Mouse (Mus musculus) adrenal gland, adult 18-20 months (tissue): Measurements from ENCODE around the gene Tmem94. TPM values are rescaled to one million over a fixed set of nuclear protein-coding genes. Genes with fewer than 3 reads are reported as not detected.

Experiments used
- DNase-seq, 2 experiments: peaks; one replicate each; pipeline ENCODE4 v3.0.0; 2021 to 2022; ENCODE audit warnings: low spot score in 2 of 2
- total RNA-seq, 2 experiments: library from RNA; stranded (reverse); gene quantifications; 1 replicate in 1 of 2; 2 replicates in 1 of 2; pipeline ENCODE4 v1.2.3; 2021

Gene Tmem94
- total RNA-seq, 2 experiments from 2014 or later: 57.3 to 70.3 TPM

GRCm38 (mm10) chr11:115765607-115766141 lies 441 bp downstream of the Tmem94 start:
- DNase-seq: peak in 1 of 2 experiments; percentile 57

GRCm38 (mm10) chr11:115766356-115766943 lies 1.2 kb downstream of the Tmem94 start:
- DNase-seq: no peak

GRCm38 (mm10) chr11:115766981-115767380 lies 1.7 kb downstream of the Tmem94 start:
- no peak for DNase-seq

GRCm38 (mm10) chr11:115768896-115769295 lies 3.7 kb downstream of the Tmem94 start:
- no peak for DNase-seq

GRCm38 (mm10) chr11:115774653-115775052 lies 9.4 kb downstream of the Tmem94 start:
- DNase-seq: no peak

GRCm38 (mm10) chr11:115775821-115776665 lies 10.8 kb downstream of the Tmem94 start:
- peak in 1 of 2 experiments; percentile 68 for DNase-seq

- DNase-seq: no peak
Measured at GRCm38 (mm10) chr11:115776954-115777353, 11.7 kb downstream of the Tmem94 start.

- no peak for DNase-seq
Measured at GRCm38 (mm10) chr11:115777487-115778335, 12.5 kb downstream of the Tmem94 start.

- peak; percentile 65 to 72 for DNase-seq
Measured at GRCm38 (mm10) chr11:115779038-115779571, 13.9 kb downstream of the Tmem94 start.

- DNase-seq: no peak
Measured at GRCm38 (mm10) chr11:115780141-115781070, 15.2 kb downstream of the Tmem94 start.

- no peak for DNase-seq
Measured at GRCm38 (mm10) chr11:115786473-115786872, 21.2 kb downstream of the Tmem94 start.

- DNase-seq: no peak
Measured at GRCm38 (mm10) chr11:115789787-115790186, 24.6 kb downstream of the Tmem94 start.

- DNase-seq: no peak
Measured at GRCm38 (mm10) chr11:115791919-115792318, 26.7 kb downstream of the Tmem94 start.

GRCm38 (mm10) chr11:115792353-115792752 lies 27.1 kb downstream of the Tmem94 start:
- peak in 1 of 2 experiments; percentile 46 for DNase-seq

GRCm38 (mm10) chr11:115796898-115797297 lies 31.7 kb downstream of the Tmem94 start:
- no peak for DNase-seq

GRCm38 (mm10) chr11:115797665-115798064 lies 32.4 kb downstream of the Tmem94 start:
- no peak for DNase-seq

- DNase-seq: no peak
Measured at GRCm38 (mm10) chr11:115800981-115801380, 35.7 kb downstream of the Tmem94 start.

- no peak for DNase-seq
Measured at GRCm38 (mm10) chr11:115803072-115803709, 38.0 kb downstream of the Tmem94 start.

GRCm38 (mm10) chr11:115805005-115805404 lies 39.8 kb downstream of the Tmem94 start:
- no peak for DNase-seq
